Mouse (Mus musculus) layer of hippocampus, adult 8-10 months (tissue): ENCODE results near the gene Hspb9. TPM values are rescaled to one million over a fixed set of nuclear protein-coding genes. Genes with fewer than 3 reads are reported as not detected.

ENCODE experiments used
- DNase-seq, 2 experiments: peaks; one replicate each; pipeline ENCODE4 v3.0.0; 2022; ENCODE audit warnings: low spot score in 2 of 2
- total RNA-seq, 4 experiments: library from RNA; stranded (reverse); gene quantifications; 2 replicates each; pipeline ENCODE4 v1.2.4; 2022

Gene Hspb9
- total RNA-seq, 4 experiments from 2014 or later: not detected

DNA sequence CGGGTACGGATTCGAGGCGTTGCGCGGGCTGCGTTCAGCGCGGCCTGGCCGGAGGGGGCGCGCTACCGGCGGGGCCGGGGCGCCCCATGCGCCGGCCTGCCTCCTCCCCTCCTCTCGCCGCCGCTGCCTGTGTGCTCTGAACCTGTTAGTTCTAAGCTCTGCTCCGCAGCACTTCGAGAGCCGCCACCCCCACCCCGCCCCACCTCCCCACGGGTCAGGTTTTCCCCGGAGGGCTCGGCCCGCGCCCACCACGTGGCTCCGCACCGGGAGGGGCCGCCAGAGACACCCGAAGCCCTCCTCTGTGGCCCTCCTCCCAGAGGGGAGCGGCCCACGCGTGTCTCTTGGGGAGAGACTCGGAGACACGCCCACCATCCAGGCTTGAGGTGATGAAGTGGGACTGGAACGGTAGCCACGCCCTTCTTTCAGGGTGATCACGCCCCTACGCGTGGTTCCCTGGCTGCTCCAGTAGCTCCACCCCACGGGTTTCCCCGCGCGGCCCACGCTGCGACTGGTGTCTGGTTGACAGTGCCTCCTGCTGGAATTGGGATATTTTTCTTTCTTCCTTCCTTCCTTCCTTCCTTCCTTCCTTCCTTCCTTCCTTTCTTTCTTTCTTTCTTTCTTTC, 46.1 kb downstream of the Hspb9 start, which contains the start of gene Kcnh4:
Gene Kcnh4, minus strand, starts transcription at position 332 of the 623 bp plus-strand sequence.
- peak; percentile 85 to 87 for DNase-seq

DNA sequence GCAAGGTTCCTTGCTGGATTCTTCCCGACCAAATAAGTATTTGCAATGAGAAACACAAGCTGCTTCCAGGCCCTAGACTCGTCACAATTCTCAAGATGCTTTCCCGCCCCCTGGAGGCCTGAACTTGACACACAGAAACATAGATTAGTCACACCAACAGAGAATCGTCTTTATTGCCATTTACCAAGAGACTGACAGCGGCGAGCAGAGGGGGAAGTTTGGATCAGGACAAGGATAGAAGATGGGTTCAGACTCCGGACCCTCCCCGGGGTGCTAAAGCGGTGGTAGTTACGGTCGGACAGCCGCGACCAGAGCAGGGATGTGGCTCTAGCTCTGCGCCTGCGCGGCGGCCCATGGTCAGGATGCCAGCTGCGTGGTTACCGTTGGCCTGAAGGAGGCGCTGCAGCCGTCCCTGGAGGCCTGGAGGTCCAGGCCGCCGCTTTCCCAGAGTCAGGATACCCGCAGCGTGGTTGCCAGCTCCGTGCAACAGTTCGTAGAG, 47.9 kb downstream of the Hspb9 start:
- DNase-seq: peak; percentile 78 to 90

DNA sequence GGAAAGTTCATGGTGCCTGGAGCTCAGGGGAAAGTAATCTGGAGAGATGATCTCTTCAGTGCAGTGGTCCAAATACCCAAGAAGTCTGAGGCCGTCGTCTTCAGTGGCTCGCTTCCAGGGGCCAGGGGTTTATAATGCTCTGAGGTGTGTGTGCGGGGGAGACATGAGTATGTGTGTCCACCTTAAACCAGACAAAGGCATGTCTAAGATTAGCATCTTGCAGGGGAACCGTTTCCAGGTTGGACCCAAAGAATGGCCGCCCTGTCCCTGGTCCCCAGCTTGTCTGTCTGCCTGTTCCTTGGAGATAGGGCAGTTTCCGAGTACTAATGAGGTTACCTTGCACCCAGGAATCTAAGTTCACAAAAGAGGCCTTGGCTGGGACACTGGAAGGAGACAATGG, 49.2 kb downstream of the Hspb9 start, which contains the start of gene Hcrt:
Gene Hcrt, minus strand, starts transcription at position 101 of the 400 bp plus-strand sequence.
- DNase-seq: no peak

Other genes starting within 250 kb of the Hspb9 start
- 100 to 1,000 TPM in 3 of 4 experiments, 10 to 100 TPM in 1; 97.9 to 121 (median 111) TPM for gene Klhl11, start 241.1 kb upstream of the Hspb9 start, total RNA-seq
- 100 to 1,000 TPM; 121 to 136 (median 128) TPM for gene Acly, start 185.8 kb upstream of the Hspb9 start, total RNA-seq
- gene Ttc25, start 168.2 kb upstream of the Hspb9 start, total RNA-seq: 1 to 10 TPM in 3 of 4 experiments, under 1 TPM in 1; 0.71 to 1.9 (median 1.6) TPM
- gene Cnp, start 138.9 kb upstream of the Hspb9 start, total RNA-seq: 100 to 1,000 TPM; 162 to 216 (median 203) TPM
- 10 to 100 TPM; 11.7 to 13.4 (median 12.1) TPM for gene Nkiras2, start 94.6 kb upstream of the Hspb9 start, total RNA-seq
- gene Dnajc7, start 93.7 kb upstream of the Hspb9 start, total RNA-seq: 100 to 1,000 TPM; 255 to 304 (median 273) TPM
- under 1 TPM in 3 of 4 experiments, not detected in 1; 0.16 to 0.41 (median 0.18) TPM for gene Zfp385c, start 21.4 kb upstream of the Hspb9 start, total RNA-seq
- gene Dhx58, start 9.6 kb upstream of the Hspb9 start, total RNA-seq: 1 to 10 TPM; 2.7 to 5.3 (median 3.4) TPM
- gene Kat2a, start 1.4 kb upstream of the Hspb9 start, total RNA-seq: 10 to 100 TPM; 50.9 to 62.0 (median 58.0) TPM
- 100 to 1,000 TPM; 134 to 163 (median 148) TPM for gene Rab5c, start 24.4 kb downstream of the Hspb9 start, total RNA-seq
- 1 to 10 TPM; 2.3 to 3.4 (median 2.7) TPM for gene Kcnh4, start 46.1 kb downstream of the Hspb9 start, total RNA-seq
- gene Hcrt, start 49.1 kb downstream of the Hspb9 start, total RNA-seq: not detected
- 1 to 10 TPM; 6.2 to 7.7 (median 6.9) TPM for gene Ghdc, start 57.1 kb downstream of the Hspb9 start, total RNA-seq
- gene Stat5b, start 136.9 kb downstream of the Hspb9 start, total RNA-seq: 10 to 100 TPM; 13.3 to 18.4 (median 15.6) TPM
- gene Stat5a, start 145.5 kb downstream of the Hspb9 start, total RNA-seq: 1 to 10 TPM; 2.5 to 3.8 (median 2.8) TPM
- gene Stat3, start 225.7 kb downstream of the Hspb9 start, total RNA-seq: 10 to 100 TPM; 42.9 to 75.3 (median 52.9) TPM